Mouse (Mus musculus) thymus, adult 2 months (tissue): ENCODE results near the gene Oser1.

Source experiments
- CTCF ChIP-seq: fragments of 200-500 bp; IDR thresholded peaks from 2 replicates; pipeline ENCODE4 v1.5.1; 2012; ENCODE audit warnings: mild to moderate bottlenecking, control low read depth, low read length, moderate library complexity, borderline replicate concordance; ENCODE audit not compliant: control insufficient read depth, poor library complexity, insufficient read depth; ENCODE audit errors: extremely low read depth
- POLR2A ChIP-seq: fragments of 200-500 bp; IDR thresholded peaks from 2 replicates; pipeline ENCODE4 v1.6.1; 2012; ENCODE audit warnings: mild to moderate bottlenecking, low read length, control low read depth, moderate library complexity; ENCODE audit not compliant: control insufficient read depth, poor library complexity, insufficient read depth; ENCODE audit errors: extremely low read depth

DNA sequence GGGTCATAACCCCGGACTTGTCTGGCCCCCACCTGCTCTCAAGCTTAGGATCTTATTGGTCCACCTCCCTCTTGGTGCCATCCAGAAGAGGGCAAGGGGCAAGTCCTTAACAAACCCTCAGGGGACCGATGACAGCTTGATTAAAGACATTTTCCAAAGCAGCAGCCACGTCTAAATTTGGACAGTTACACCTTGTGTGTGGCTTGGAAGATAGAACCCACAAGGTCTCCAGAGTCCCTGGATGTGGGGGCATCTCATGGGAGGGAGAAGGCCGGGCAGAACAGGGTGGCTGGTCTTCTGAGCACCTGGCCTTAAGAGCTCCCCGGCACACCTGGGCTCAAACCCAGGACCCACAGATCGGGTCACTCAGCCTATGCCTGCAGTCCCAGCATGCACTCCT lies 30.5 kb downstream of the Oser1 start:
- TF ChIP-seq CTCF, result no peak
- no peak for TF ChIP-seq POLR2A
